Mouse (Mus musculus) stomach, embryonic 16.5 days (tissue): ENCODE measurements around the gene Zbtb16. TPM values are rescaled to one million over a fixed set of nuclear protein-coding genes. Genes with fewer than 3 reads are reported as not detected.

ENCODE experiments used
- ATAC-seq: fragments of 200-750 bp; cut with Nextera tagmentation; 2 replicates; pipeline ENCODE4 v1.8.0; 2017; ENCODE audit warnings: moderate number of reproducible peaks, moderate TSS enrichment; ENCODE audit not compliant: insufficient read depth, low FRiP score
- H3K27ac ChIP-seq: fragments of 300-500 bp; sonication (generic); 2 replicates; pipeline ENCODE4 v1.5.1; 2014; ENCODE audit warnings: low read length
- H3K27me3 ChIP-seq: fragments of 300-500 bp; sonication (generic); 2 replicates; pipeline ENCODE4 v1.6.1; 2014; ENCODE audit warnings: low read length, control low read depth, mixed read lengths; ENCODE audit not compliant: control insufficient read depth, insufficient read depth
- H3K36me3 ChIP-seq: fragments of 300-500 bp; sonication (generic); 2 replicates; pipeline ENCODE4 v1.6.1; 2014; ENCODE audit warnings: low read length; ENCODE audit not compliant: control insufficient read depth, insufficient read depth
- H3K4me1 ChIP-seq: fragments of 300-500 bp; sonication (generic); 2 replicates; pipeline ENCODE4 v1.6.1; 2014; ENCODE audit warnings: low read length, control low read depth, mixed read lengths; ENCODE audit not compliant: control insufficient read depth, insufficient read depth
- H3K4me2 ChIP-seq: fragments of 300-500 bp; sonication (generic); 2 replicates; pipeline ENCODE4 v1.6.1; 2014; ENCODE audit warnings: low read depth, low read length, mixed read lengths
- H3K4me3 ChIP-seq: fragments of 300-500 bp; sonication (generic); replicated peaks from 2 replicates; pipeline ENCODE4 v1.5.1; 2014; ENCODE audit warnings: mild to moderate bottlenecking, low read length
- H3K9ac ChIP-seq: fragments of 300-500 bp; sonication (generic); 2 replicates; pipeline ENCODE4 v1.6.1; 2014; ENCODE audit warnings: low read length
- H3K9me3 ChIP-seq: fragments of 300-500 bp; sonication (generic); replicated peaks from 2 replicates; pipeline ENCODE4 v1.6.1; 2016; ENCODE audit warnings: low read length, control low read depth; ENCODE audit not compliant: control insufficient read depth
- WGBS: fragments of 180-500 bp; shearing (Covaris S2); extraction: QIAGEN DNeasy Blood & Tissue Kit; methylation state at CpG from one replicate; pipeline ENCODE4 v1.1.7; 2014; 5-methylcytosine and 5-hydroxymethylcytosine counted together
- polyA plus RNA-seq: library from polyadenylated mRNA; unstranded; fragments of >200 nt; fragmentation: Nextera tagmentation; extraction: Ambion mirVana; gene quantifications from 2 replicates; pipeline ENCODE4 v1.2.1, GENCODE M21; 2015

The Zbtb16 gene
- polyA plus RNA-seq, 1 experiment from 2014 or later, result 5.1 TPM

- 67% methylated on average over 15 of the region's 15 CpGs for WGBS
- no peak for ATAC-seq
- Histone ChIP-seq H3K9ac (no peak overlapping the region), H3K36me3 (no peaks in the 10 kb centered on the region), H3K27ac (no peak overlapping the region), H3K27me3 (0 out of 2 replicates have a peak, but pooled peaks cover 5% of the 10 kb centered on the region), H3K9me3 (no peaks in the 10 kb centered on the region), H3K4me1 (peaks cover 22% of the 10 kb centered on the region; the same call in 1 of the 2 replicates), H3K4me2 (no peak overlapping the region), H3K4me3 (no peak overlapping the region)
These were observed 14.0 kb downstream of the Zbtb16 start for GRCm38 (mm10) chr9:48821916-48822585.

DNA sequence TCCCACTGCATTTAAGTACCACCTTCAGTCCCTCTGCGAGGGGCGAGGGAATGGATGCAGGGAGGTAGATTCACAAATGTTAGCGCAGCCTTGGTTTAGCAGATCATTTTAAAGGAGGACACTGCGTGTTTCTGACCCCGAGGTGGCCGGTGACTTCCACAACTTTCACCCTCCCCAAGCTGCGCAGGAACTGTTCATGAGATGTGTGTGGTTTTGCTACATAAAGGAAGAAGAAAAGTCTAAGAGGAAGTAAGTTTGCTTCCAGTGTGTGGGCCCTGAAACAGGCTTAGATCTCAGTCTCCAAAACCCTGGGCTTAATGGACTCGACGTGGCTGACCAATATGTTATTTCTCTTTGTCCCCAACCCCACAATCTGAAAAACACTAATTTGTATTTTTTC, 14.6 kb downstream of the Zbtb16 start:
- Histone ChIP-seq H3K9ac (no peak overlapping the region), H3K4me2 (no peak overlapping the region), H3K36me3 (no peaks in the 10 kb centered on the region), H3K27ac (no peak overlapping the region), H3K9me3 (no peaks in the 10 kb centered on the region), H3K4me3 (no peak overlapping the region), H3K27me3 (0 out of 2 replicates have a peak, but pooled peaks cover 5% of the 10 kb centered on the region), H3K4me1 (peaks cover 26% of the 10 kb centered on the region; the same call in 1 of the 2 replicates)
- ATAC-seq, result no peak
- WGBS, result 73% methylated on average over 9 of the region's 9 CpGs

- H3K4me1 ChIP-seq, result peaks cover 26% of the 10 kb centered on the region; the same call in 1 of the 2 replicates
- 31% methylated on average over 3 of the region's 3 CpGs for WGBS
- H3K27me3 ChIP-seq, result 0 out of 2 replicates have a peak, but pooled peaks cover 5% of the 10 kb centered on the region
- H3K9ac ChIP-seq, result no peak overlapping the region
- H3K36me3 ChIP-seq, result no peaks in the 10 kb centered on the region
- H3K4me3 ChIP-seq, result no peak overlapping the region
- no peaks in the 10 kb centered on the region for H3K9me3 ChIP-seq
- no peak overlapping the region for H3K4me2 ChIP-seq
- H3K27ac ChIP-seq, result no peak overlapping the region
- no peak for ATAC-seq
These were observed 15.2 kb downstream of the Zbtb16 start for GRCm38 (mm10) chr9:48820791-48821190.

DNA sequence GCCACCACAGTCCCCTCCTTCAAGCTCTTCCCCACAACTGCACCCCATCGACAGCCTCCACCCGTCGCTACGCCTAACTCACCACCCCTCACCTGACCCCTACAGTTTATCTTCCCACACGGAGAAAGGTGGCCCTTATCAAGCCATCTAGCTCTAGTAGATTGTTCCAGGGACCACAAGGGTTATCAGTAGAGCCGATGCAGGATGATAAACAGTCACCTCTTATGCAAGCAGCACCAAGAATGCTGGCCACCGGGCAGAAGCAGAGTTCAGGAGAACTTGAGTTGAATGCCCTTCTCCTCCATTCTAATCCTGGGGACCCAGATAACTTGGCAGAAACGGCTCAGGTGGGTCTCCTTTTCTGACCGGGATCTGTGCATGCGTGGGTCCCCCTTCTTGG, 16.3 kb downstream of the Zbtb16 start:
- Histone ChIP-seq H3K27ac (peak overlapping the region; percentile 8; the same call in 1 of the 2 replicates), H3K4me1 (peaks cover 26% of the 10 kb centered on the region; the same call in 1 of the 2 replicates), H3K9me3 (no peaks in the 10 kb centered on the region), H3K4me2 (no peak overlapping the region), H3K36me3 (no peaks in the 10 kb centered on the region), H3K27me3 (no peaks in the 10 kb centered on the region), H3K4me3 (no peak overlapping the region), H3K9ac (no peak overlapping the region)
- WGBS, result 51% methylated on average over 10 of the region's 10 CpGs
- ATAC-seq, result no peak

DNA sequence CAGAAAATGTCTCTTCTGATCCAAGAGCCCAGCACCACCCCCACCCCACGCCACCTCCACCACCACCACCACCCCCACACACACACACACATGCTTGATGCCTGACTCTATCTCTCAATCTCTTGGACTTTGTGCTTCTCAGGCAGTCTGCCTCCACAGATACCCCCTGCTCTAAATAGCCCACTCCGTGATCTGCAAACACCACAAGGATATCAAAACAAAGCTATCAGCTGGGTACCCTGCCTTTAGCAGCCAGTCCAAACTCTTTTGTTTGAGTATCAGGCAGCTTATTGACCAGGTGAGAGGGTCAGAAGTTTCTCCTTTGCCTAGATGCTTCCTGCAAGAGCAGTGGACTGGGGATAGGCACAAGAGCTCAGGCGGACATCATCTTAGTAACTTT, 16.9 kb downstream of the Zbtb16 start:
- no peaks in the 10 kb centered on the region for H3K36me3 ChIP-seq
- no peak overlapping the region for H3K9ac ChIP-seq
- H3K4me3 ChIP-seq, result no peak overlapping the region
- no peaks in the 10 kb centered on the region for H3K9me3 ChIP-seq
- no peaks in the 10 kb centered on the region for H3K27me3 ChIP-seq
- no peak overlapping the region for H3K27ac ChIP-seq
- ATAC-seq, result 0 out of 2 replicates have a peak, but pooled peaks have one; percentile 42
- H3K4me1 ChIP-seq, result peaks cover 23% of the 10 kb centered on the region; the same call in 1 of the 2 replicates
- WGBS, result 67% methylated on average over 3 of the region's 3 CpGs
- H3K4me2 ChIP-seq, result no peak overlapping the region

- Histone ChIP-seq H3K4me1 (peaks cover 19% of the 10 kb centered on the region; the same call in 1 of the 2 replicates), H3K4me3 (no peak overlapping the region), H3K4me2 (no peak overlapping the region), H3K9me3 (no peaks in the 10 kb centered on the region), H3K27me3 (no peaks in the 10 kb centered on the region), H3K27ac (no peak overlapping the region), H3K9ac (no peak overlapping the region), H3K36me3 (no peaks in the 10 kb centered on the region)
- WGBS, result 71% methylated on average over 4 of the region's 4 CpGs
- no peak for ATAC-seq
These were observed 18.1 kb downstream of the Zbtb16 start for GRCm38 (mm10) chr9:48817907-48818306.

GRCm38 (mm10) chr9:48817399-48817793, 18.6 kb downstream of the Zbtb16 start:
- Histone ChIP-seq H3K4me3 (no peak overlapping the region), H3K27ac (peak overlapping the region; percentile 62), H3K9me3 (no peaks in the 10 kb centered on the region), H3K36me3 (no peaks in the 10 kb centered on the region), H3K9ac (no peak overlapping the region), H3K27me3 (no peaks in the 10 kb centered on the region), H3K4me2 (no peak overlapping the region), H3K4me1 (peaks cover 19% of the 10 kb centered on the region; the same call in 1 of the 2 replicates)
- peak; percentile 75; the same call in 1 of the 2 replicates for ATAC-seq
- 61% methylated on average over 7 of the region's 7 CpGs for WGBS

GRCm38 (mm10) chr9:48816678-48817398, 19.2 kb downstream of the Zbtb16 start:
- Histone ChIP-seq H3K4me1 (peaks cover 19% of the 10 kb centered on the region; the same call in 1 of the 2 replicates), H3K36me3 (no peaks in the 10 kb centered on the region), H3K9me3 (no peaks in the 10 kb centered on the region), H3K27me3 (no peaks in the 10 kb centered on the region), H3K4me2 (no peak overlapping the region), H3K4me3 (no peak overlapping the region), H3K9ac (no peak overlapping the region), H3K27ac (peak overlapping the region; percentile 62)
- WGBS, result 36% methylated on average over 10 of the region's 10 CpGs
- ATAC-seq, result peak; percentile 5; the same call in 1 of the 2 replicates

GRCm38 (mm10) chr9:48816157-48816556, 19.9 kb downstream of the Zbtb16 start:
- H3K27me3 ChIP-seq, result no peaks in the 10 kb centered on the region
- H3K9me3 ChIP-seq, result no peaks in the 10 kb centered on the region
- WGBS, result 91% methylated on average over 9 of the region's 9 CpGs
- no peak overlapping the region for H3K27ac ChIP-seq
- H3K4me2 ChIP-seq, result no peak overlapping the region
- H3K36me3 ChIP-seq, result no peaks in the 10 kb centered on the region
- ATAC-seq, result no peak
- peaks cover 15% of the 10 kb centered on the region; the same call in 1 of the 2 replicates for H3K4me1 ChIP-seq
- no peak overlapping the region for H3K4me3 ChIP-seq
- no peak overlapping the region for H3K9ac ChIP-seq
